Mouse (Mus musculus): Measurements from ENCODE around the gene Eps8.

Eps8 gene

DNA sequence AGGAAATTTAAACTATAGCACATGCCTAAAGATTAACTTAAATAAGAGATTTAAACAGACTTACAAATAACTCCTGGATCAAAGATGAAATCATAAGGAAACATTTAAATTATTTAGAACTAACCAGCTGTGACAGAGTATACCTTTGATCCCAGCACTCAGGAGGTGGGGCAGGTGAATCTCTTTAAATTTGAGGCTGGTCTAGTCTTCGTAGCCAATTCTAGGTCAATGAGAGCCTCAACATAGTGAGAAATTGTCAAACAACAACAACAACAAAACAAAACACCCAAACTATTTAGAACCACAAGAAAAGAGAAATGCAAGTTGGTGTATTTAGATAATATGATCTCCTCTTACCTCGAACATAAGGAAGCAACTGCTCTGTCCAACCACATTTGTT, at the start of gene Eps8:
Eps8 (minus strand) TSS at position 101 of the 400 bp plus-strand sequence.
- no peak for DNase-seq (ENCODE audit: low spot score)

DNA sequence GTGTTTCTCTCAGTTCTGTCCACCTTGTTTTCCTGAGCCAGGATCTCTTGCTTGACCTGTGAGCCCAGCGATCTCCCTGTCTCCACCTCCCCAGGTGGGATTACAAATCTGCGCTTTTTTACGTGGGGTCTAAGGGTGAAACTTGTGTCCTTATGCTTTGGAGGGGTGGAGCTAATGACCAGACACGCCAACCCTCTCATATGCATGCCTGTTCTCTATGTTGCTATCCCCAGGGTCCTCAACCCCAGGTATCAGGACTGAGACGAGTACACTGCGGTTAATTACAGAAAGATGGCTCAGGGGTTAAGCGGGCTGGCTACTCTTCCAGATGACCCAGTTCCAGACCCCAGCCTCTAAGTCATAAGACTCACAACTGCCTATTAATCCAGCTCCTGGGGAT, 48.8 kb upstream of the Eps8 start:
- DNase-seq (ENCODE audit: low spot score), result no peak

DNA sequence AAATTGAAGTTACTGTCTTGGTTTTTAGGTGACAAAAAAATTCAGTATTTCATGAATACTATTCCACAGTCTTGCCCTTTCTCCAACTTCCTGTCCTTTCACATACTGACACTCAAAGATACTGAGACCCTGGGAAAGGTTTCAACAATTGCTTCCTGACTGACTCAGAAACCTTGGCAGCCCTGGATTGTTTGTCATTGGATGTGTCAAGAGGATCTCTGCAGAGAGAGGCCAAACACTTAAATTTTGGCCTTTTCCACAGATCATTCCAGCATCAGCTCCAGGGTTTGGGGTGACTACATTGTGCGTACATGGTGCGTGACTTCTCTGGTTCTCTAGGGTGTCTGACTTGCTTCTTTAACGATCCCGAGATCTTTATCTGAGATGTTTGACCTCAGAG, 48.2 kb upstream of the Eps8 start:
- DNase-seq (ENCODE audit: low spot score), result no peak

DNA sequence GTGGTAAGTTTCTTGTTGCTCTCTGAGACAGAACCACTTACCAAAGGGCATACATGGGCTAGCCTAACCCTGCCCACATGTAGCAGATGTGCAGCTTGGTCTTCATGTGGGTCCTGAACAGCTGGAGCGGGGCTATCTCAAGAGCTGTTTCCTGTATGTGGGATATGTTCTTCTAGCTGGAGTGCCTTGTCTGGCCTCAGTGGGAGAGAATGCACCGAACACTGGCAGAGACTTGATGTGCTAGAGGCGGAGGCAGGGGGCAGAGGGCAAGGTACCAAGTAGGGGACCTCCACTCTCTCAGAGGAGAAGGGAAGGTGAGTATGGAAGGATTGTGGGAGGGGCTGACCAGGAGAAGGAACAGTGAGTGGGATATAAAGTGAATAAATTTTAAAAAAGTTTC, 47.5 kb upstream of the Eps8 start:
- DNase-seq (ENCODE audit: low spot score), result no peak

DNA sequence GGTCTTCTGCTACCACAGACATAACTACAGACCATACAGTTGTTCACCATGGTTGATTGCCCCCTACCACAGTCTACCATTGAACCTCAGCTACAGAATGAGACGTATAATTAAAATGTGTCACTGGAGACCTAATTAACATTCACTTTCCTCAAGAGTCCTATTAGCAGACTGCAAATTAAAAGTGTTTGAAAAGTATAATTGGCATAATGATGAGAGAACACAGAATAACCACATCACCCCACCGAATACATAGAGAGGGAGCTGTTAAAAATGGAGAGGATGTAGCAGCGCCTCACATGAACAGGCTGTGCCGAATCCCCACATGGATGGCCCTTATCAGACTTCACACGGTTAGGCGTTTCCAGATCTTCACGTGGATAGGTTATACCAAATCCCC, 44.8 kb upstream of the Eps8 start:
- no peak for DNase-seq (ENCODE audit: low spot score)

DNA sequence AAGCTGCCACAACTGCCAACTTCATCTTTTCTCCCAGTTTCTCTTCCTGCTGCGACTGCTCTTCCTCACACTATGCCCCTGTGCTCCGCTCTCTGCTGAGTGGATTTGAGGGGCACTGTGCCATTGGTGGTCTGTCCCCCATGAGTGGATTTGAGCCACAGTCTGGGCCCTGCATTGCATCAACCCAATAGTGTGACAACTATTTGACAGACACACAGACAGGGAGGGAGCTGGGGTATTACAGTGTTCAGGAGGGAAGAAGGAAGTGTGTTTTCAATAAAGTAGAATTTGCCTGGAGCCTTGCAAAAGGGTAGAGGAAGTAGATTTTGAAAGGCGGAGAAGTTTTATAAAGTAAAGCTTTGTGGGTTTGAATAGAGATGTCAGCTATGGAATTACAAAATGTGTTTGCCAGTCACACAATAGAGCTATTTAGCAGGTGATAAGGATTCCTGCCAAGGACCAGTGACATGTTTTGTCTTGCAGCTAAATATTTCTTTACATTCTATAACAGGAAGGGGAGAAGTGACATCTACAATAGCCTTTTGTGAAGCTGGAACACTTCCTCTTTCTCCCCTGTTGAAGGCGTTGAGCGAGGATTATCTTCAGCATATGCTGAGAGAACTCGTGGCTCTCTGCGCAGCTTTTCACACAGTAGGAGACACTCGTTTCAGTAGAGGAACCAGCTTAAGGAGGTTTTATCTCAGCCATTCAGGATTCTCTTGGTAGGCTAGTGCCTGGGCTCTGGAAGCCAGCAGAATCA, 41.9 kb upstream of the Eps8 start:
- DNase-seq (ENCODE audit: low spot score), result no peak

DNA sequence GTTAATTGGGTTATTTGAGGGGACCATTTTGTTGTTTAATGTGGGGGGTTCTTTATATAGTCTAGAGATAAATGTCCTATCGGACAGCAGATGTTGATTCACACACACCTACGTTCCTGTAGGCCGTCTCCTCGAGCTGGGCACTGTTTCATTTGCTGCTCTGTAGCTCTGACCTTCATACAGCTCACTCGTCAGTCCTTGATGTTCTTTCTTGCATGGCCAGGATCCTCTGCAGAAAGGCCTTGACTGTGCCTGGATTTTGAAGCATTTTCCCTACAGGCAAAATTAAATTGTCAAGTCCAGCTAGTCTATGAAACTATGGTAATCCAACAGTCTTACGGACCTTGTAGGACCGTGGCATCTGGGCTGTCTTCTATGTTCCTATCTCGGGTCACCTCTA, 40.4 kb upstream of the Eps8 start:
- no peak for DNase-seq (ENCODE audit: low spot score)

DNA sequence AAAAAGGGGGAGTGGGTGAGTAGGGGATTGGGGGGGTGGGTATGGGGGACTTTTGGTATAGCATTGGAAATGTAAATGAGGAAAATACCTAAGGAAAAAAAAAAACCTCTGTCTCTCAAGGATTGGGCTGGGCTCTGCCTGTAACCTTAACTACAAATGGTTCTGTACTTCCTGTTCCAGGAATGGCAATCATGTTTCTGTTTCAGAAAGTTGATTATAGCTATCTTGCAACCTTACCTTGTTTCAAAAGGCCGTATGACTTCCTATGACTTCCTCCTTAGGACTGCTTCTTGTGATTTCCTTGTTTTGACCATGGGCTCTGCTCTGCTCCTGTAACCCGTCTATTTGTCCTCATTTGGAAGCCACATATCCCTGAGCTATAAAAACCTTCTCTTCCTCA, 39.6 kb upstream of the Eps8 start:
- no peak for DNase-seq (ENCODE audit: low spot score)

DNA sequence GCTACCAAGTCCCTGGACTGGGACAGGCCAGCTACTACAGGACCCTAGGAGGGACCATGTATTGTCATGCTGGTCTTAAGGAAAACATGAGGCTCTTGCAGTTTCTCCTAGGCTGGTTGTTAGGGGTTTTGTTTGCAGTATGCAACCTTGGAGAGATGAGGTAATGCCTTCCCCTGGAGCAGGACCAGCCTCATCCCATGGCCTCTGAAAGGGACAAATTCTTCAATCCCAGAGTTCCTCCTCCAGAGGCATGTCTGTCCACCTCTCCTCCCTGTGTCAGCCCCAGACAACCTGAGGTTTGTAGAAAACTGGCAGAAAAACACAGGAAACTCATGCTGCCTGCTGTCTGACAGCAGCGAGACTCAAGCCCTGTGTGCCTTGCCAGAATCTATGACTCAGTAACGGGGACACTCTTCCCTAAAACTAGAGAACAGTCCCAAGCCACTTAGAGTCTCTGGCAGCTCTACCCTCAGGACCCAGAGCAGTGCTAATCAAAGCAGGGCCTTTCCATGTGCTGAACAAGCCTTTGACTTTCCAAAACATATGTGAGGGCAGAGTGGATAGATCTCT, 36.0 kb upstream of the Eps8 start:
- DNase-seq (ENCODE audit: low spot score), result no peak

DNA sequence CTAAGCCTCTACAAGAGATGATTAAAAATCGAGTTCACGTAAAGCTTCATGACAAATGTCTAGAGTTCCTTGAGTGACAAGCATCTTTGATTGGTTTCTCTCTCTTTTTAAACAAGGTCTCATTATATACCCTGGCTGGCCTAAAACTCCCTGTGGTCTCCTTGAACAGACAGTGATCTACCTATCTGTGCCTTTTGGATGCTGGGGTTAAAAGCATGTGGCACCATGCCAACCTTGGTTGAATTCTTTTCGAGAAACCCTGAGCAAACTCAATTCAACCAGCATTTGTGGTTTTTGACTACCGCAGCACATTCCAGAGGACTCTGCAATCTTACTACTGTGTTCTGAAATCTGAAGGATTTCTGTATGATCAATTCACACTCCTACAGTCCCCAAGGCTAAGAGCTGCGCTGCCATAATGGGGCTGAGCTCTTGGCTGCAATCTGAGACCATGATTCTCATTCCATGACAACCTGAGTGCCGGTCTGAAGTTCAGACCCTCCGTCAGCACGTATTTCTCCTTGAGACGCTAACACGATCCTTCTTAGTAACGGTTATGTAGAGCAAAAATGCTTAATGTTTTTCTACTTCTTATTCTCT, 33.9 kb upstream of the Eps8 start:
- DNase-seq (ENCODE audit: low spot score), result no peak

DNA sequence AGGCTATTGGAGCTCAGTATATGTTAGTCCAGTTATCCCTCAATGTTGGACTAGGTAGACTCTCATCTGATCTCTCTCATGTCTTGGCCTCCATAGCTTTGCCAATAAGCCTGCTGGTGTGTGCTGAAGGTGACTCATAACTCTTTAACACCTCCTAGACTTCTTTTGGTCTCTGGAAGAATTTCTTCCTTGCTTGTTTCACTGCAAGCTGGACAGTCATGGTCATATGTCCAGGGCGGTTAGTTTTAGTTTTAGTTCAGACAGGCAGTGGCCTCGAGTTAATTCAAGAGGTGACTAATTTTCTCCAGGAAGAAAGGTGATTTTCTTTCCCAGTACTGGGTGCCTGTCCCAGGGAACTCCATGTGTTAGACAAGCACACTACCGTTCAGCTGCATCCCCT, 33.4 kb upstream of the Eps8 start:
- no peak for DNase-seq (ENCODE audit: low spot score)

DNA sequence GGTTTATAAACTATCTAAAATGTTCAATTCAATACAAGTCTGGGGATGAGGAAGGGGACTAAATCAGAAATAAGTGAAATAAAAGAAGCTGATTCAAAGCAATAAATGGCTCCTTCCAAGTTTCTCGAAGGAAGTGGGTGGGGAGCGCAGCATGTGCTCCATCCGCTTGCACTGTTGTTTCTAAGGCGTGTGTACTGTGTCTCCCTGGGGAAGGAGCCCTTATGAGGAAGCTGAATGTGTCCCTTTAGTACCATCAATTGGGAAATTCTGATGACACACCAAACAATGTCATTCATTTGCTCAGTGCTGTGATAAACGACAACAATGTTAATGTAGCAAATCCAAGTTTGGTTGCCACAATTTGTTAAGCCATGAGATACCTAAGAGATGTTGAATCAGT, 33.0 kb upstream of the Eps8 start:
- DNase-seq (ENCODE audit: low spot score), result no peak

DNA sequence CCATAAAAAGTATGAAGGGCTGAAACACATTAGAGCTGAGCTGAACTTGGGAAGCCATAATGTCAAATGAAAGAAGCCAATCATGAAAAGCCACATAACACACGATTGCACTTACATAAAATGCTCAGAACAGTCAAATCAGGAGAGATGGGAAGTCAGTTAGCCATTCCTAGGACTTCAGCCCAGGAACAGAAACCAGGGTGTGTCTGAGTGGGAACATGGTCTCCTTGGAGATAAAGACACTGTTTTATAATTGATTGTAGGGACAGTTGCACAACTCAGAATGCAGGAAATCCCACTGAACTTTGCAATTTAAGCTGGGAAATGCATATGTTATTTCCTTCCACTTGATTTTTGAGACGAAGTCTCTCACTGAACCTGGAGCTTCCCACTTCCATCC, 28.0 kb upstream of the Eps8 start:
- no peak for DNase-seq (ENCODE audit: low spot score)

DNA sequence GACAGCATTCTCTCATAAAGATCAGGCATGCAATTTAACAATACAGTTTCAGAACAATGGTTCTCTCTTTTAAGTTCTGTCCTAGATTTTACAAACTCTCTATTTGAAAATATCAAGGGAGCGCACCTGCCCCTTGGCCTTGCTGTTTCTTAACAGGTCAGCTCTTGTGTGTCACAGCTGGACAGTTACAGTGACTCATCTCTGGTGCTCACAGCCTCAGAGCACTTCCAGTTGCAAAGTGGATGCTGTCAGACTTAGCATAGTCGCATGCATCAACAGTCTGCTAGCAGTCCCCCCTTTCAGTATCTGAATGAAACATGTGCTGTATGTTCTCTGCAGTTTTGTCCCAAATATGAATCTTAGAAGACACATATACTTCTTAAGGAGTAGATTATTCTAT, 26.3 kb upstream of the Eps8 start:
- DNase-seq (ENCODE audit: low spot score), result no peak

DNA sequence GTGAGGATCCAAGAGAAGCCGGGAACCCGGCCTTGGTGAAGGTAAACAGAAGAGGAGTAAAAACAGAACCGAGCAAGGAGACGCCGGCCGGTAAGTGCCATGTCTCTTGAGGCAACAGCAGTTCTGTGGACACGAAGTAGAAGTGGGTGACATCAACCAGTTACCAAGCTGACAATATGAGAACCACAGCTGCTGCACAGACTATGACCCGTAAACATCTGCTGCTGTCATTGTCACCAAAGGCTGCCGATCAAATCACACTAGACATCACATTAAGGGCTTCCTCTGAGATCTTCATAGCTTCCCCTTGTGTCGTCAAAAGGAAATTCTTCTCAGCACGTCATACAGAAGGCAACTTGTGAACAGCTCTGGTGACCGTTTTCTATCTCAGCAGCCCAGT, 21.9 kb upstream of the Eps8 start:
- DNase-seq (ENCODE audit: low spot score), result no peak

DNA sequence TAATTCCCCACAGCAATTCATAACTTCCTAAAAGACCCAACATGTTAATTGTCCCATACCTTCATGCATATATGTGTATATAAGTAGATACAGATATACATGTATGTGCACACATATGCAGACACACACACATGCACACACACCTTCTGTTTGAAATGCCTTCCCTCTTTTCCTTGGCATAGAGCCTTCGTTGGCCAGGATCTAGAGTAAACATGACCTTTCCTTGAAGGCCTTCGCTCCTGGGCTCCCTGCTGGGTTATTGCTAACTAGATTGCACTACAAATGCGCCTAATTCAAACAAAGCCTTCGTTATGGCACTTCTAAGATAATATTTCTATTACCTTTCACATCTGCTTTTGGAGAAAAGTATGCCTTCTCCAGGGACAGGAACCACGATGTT, 20.9 kb upstream of the Eps8 start:
- no peak for DNase-seq (ENCODE audit: low spot score)

DNA sequence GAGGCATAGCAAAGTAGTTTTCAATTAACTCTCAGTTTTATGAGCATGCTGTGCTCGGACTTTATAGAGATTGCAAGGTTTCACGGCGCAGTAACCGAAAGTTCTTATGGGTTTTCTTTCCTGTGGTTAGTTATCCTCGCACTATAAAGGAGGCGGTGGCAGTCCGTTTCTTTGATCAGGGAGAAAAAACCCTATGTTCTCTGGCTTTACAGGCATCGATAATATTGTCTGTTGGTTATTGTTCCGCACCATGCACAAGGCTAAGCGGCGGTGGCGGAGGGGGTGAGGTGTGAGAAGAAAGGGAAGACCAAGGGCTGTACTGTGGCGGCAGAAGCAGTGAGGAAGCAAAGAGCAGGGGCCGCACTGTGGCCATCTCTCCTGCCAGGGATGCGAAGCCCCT, 18.6 kb upstream of the Eps8 start:
- no peak for DNase-seq (ENCODE audit: low spot score)

DNA sequence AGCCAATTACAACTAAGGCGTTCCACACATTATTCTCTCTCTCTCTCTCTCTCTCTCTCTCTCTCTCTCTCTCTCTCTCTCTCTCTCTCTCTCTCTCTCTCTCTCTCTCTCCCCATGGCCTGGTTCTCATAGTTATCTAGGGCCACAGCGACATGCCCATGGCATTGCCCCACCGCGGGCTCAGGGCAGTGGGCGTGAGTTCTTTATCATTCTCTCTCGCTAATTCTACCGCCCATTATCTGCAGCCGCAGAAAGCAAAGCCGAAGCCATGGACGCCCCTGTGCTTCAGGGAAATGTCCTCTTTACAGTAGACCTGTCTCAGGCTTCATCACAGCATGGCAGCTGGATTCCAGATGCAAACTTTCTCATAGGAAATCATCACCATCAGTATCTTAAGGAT, 16.9 kb upstream of the Eps8 start:
- no peak for DNase-seq (ENCODE audit: low spot score)

DNA sequence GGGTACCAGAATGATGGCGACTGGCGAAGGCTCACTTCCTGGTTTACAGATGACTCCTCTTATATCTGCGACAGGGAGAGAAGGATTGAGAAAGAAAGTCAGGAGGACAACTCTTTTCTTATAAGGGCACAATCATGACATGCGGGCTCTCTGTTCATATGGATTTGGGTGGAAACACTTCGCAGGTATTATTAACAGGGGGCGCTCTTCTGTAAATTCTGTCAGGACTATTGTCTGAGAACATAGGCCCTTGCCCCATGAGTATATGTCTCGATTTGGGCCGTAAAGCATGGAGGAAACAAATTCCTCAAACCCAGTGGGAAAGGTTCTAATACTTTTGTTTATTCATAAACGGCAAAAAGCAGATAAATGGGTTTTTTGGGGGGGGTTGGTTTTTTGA, 16.1 kb upstream of the Eps8 start:
- no peak for DNase-seq (ENCODE audit: low spot score)

DNA sequence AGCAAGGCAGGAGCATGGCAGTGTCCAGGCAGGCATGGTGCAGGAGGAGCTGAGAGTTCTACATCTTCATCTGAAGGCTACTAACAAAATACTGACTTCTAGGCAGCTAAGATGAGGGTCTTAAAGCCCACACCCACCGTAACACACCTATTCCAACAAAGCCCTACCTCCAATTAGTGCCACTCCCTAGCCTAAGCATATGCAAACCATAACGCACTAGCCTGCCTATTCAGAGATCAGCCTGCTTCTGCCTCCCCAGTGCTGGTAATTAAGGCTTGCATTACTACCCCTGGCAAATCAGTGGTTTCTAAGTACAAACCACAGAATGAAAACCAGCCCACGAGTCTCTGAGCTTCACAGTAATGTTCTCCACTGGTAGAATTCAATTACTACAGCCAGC, 15.2 kb upstream of the Eps8 start:
- no peak for DNase-seq (ENCODE audit: low spot score)

DNA sequence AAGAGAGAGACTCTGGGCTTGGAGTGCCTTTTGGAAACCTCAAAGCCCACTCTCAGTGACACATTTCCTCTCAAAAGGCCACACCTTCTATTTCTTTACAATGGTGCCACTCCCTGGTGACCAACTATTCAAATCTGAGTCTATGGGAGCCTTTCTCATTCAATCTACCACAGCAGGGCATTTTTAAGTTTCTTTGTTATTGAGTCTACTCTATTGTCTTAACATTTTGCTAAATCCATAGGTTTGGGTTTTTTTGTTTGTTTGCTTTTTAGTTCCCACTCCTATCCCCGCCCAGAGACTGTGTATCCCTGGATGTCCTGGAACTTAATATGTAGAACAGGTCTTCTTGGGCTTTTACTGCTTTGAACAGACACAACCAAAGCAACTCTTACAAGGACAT, 14.8 kb upstream of the Eps8 start:
- DNase-seq (ENCODE audit: low spot score), result no peak

DNA sequence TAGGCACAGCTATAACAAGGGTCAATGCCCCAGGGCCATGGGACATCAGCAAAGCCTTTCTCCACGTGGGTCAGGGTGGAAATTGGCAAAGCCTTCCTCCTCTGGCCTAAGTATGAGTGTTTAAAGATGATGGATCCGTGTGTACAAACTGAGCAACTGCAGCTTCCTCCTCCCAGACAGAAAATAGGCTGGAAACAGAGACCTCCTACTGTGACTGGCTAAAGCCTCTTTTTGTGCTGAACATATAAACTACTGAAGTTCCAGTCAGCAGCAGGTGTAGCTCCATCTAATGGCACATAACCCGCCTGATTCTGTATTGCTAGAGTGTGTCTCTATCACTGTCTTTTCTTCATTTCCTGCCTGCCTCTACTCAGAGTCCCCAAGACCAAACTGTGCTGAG, 13.7 kb upstream of the Eps8 start:
- DNase-seq (ENCODE audit: low spot score), result no peak

DNA sequence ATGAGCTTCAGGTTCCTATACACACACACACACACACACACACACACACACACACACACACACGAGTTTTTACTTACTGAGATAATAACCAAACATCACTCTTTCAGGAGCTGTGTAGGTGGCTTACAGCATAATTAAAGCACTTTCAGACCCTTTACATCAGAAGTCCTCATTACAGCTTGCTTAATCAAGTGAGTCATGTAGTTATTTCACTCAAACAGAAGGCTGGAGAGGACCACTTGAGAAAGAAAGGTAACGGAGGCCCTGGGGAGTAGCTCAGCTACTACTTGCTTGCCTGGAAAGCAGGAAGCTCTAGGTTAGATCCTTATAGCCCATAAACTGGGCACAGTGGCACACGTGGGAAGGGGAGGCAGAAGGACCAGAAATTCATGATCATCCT, 13.0 kb upstream of the Eps8 start:
- no peak for DNase-seq (ENCODE audit: low spot score)

DNA sequence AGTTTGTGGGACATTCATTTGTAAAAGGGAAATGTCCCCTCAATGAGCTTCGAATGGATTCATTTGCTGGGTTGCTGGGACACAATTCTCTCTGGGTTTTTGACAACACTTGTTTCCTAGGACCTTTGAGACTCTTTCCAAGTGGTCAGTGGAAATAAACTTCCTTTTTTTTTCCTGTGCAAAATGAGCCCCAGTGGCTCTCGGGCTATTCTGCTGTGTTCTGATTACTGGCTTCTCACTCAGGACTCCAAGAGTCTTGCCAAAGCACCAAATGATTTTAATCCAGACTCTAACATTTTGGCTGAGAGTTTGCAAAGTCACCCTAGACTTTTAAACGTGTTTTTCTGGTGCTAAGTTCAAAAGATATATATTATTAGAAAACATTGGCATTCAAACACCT, 10.3 kb upstream of the Eps8 start:
- DNase-seq (ENCODE audit: low spot score), result no peak
